Mouse (Mus musculus) urinary bladder, postnatal 4 days (tissue): Measurements from ENCODE around the gene Nsl1.

ENCODE experiments used
- DNase-seq, 2 experiments: peaks; one replicate each; pipeline ENCODE4 v3.0.0; 2021 to 2022; ENCODE audit warnings: low spot score in 2 of 2

Gene Nsl1

GRCm38 (mm10) chr1:191093578-191093977 is 30.8 kb downstream of the Nsl1 start:
- no peak for DNase-seq

GRCm38 (mm10) chr1:191095019-191095418 is 32.2 kb downstream of the Nsl1 start:
- DNase-seq = no peak

GRCm38 (mm10) chr1:191096871-191097681 is 34.3 kb downstream of the Nsl1 start:
- no peak for DNase-seq

GRCm38 (mm10) chr1:191097802-191098747 is 35.3 kb downstream of the Nsl1 start, which contains the start of gene Batf3:
Gene Batf3, plus strand, starts transcription at chr1:191097847.
- peak in 1 of 2 experiments; percentile 41 for DNase-seq

- DNase-seq = no peak
Observed at GRCm38 (mm10) chr1:191099114-191099513, 36.3 kb downstream of the Nsl1 start.

GRCm38 (mm10) chr1:191099772-191100291 is 37.0 kb downstream of the Nsl1 start:
- DNase-seq = no peak

- DNase-seq = no peak
Observed at GRCm38 (mm10) chr1:191102730-191103370, 40.0 kb downstream of the Nsl1 start.

- DNase-seq = no peak
Observed at GRCm38 (mm10) chr1:191105246-191105645, 42.4 kb downstream of the Nsl1 start.

GRCm38 (mm10) chr1:191107306-191107705 is 44.5 kb downstream of the Nsl1 start:
- DNase-seq = no peak

- no peak for DNase-seq
Observed at GRCm38 (mm10) chr1:191109907-191110306, 47.1 kb downstream of the Nsl1 start.

- DNase-seq = no peak
Observed at GRCm38 (mm10) chr1:191111146-191111545, 48.3 kb downstream of the Nsl1 start.

GRCm38 (mm10) chr1:191114868-191115267 is 52.1 kb downstream of the Nsl1 start:
- no peak for DNase-seq

- DNase-seq = no peak
Observed at GRCm38 (mm10) chr1:191115514-191116238, 52.9 kb downstream of the Nsl1 start.

GRCm38 (mm10) chr1:191122744-191123143 is 59.9 kb downstream of the Nsl1 start:
- no peak for DNase-seq

- no peak for DNase-seq
Observed at GRCm38 (mm10) chr1:191123696-191124095, 60.9 kb downstream of the Nsl1 start.

GRCm38 (mm10) chr1:191124288-191124687 is 61.5 kb downstream of the Nsl1 start:
- DNase-seq = no peak

GRCm38 (mm10) chr1:191125811-191126638 is 63.2 kb downstream of the Nsl1 start:
- DNase-seq = peak; percentile 29 to 69

GRCm38 (mm10) chr1:191131692-191132091 is 68.9 kb downstream of the Nsl1 start:
- no peak for DNase-seq

- DNase-seq = no peak
Observed at GRCm38 (mm10) chr1:191132240-191132639, 69.4 kb downstream of the Nsl1 start.

GRCm38 (mm10) chr1:191132934-191133333 is 70.1 kb downstream of the Nsl1 start:
- no peak for DNase-seq
